Mouse (Mus musculus): ENCODE measurements around the gene Zfp1.

Zfp1 gene

GRCm38 (mm10) chr8:111643264-111644141 lies at the start of gene Zfp1:
TSS of gene Zfp1 (plus strand) at chr8:111643401.
- peak; percentile 93 for DNase-seq (ENCODE audit: extremely low spot score)

GRCm38 (mm10) chr8:111594044-111594840 lies 49.0 kb upstream of the Zfp1 start:
- DNase-seq (ENCODE audit: extremely low spot score) = no peak

GRCm38 (mm10) chr8:111594951-111595350 lies 48.2 kb upstream of the Zfp1 start:
- no peak for DNase-seq (ENCODE audit: extremely low spot score)

GRCm38 (mm10) chr8:111595712-111596484 lies 47.3 kb upstream of the Zfp1 start:
- no peak for DNase-seq (ENCODE audit: extremely low spot score)

GRCm38 (mm10) chr8:111596485-111596821 lies 46.7 kb upstream of the Zfp1 start:
- DNase-seq (ENCODE audit: extremely low spot score) = no peak

- peak; percentile 10 for DNase-seq (ENCODE audit: extremely low spot score)
Measured at GRCm38 (mm10) chr8:111597310-111597709, 45.9 kb upstream of the Zfp1 start.

GRCm38 (mm10) chr8:111599707-111600444 lies 43.3 kb upstream of the Zfp1 start:
- DNase-seq (ENCODE audit: extremely low spot score) = no peak

GRCm38 (mm10) chr8:111602050-111602449 lies 41.2 kb upstream of the Zfp1 start:
- DNase-seq (ENCODE audit: extremely low spot score) = no peak

GRCm38 (mm10) chr8:111604986-111605385 lies 38.2 kb upstream of the Zfp1 start:
- DNase-seq (ENCODE audit: extremely low spot score) = no peak

- DNase-seq (ENCODE audit: extremely low spot score) = no peak
Measured at GRCm38 (mm10) chr8:111606961-111607360, 36.2 kb upstream of the Zfp1 start.

- DNase-seq (ENCODE audit: extremely low spot score) = no peak
Measured at GRCm38 (mm10) chr8:111607414-111607813, 35.8 kb upstream of the Zfp1 start.

GRCm38 (mm10) chr8:111613181-111613580 lies 30.0 kb upstream of the Zfp1 start:
- DNase-seq (ENCODE audit: extremely low spot score) = no peak

GRCm38 (mm10) chr8:111614786-111615701 lies 28.2 kb upstream of the Zfp1 start:
- no peak for DNase-seq (ENCODE audit: extremely low spot score)

- DNase-seq (ENCODE audit: extremely low spot score) = no peak
Measured at GRCm38 (mm10) chr8:111617812-111618211, 25.4 kb upstream of the Zfp1 start.

GRCm38 (mm10) chr8:111618273-111618672 lies 24.9 kb upstream of the Zfp1 start:
- no peak for DNase-seq (ENCODE audit: extremely low spot score)

- DNase-seq (ENCODE audit: extremely low spot score) = no peak
Measured at GRCm38 (mm10) chr8:111619936-111620335, 23.3 kb upstream of the Zfp1 start.

- DNase-seq (ENCODE audit: extremely low spot score) = no peak
Measured at GRCm38 (mm10) chr8:111622104-111622503, 21.1 kb upstream of the Zfp1 start.

GRCm38 (mm10) chr8:111622553-111622952 lies 20.6 kb upstream of the Zfp1 start:
- DNase-seq (ENCODE audit: extremely low spot score) = no peak

- no peak for DNase-seq (ENCODE audit: extremely low spot score)
Measured at GRCm38 (mm10) chr8:111624081-111624852, 18.9 kb upstream of the Zfp1 start.

GRCm38 (mm10) chr8:111624853-111625221 lies 18.4 kb upstream of the Zfp1 start:
- no peak for DNase-seq (ENCODE audit: extremely low spot score)

Measured in embryo, embryonic 9.5 days (tissue).